Mouse (Mus musculus): Measurements from ENCODE around the gene Olfr547. TPM values are rescaled to one million over a fixed set of nuclear protein-coding genes. Genes with fewer than 3 reads are reported as not detected.
"Not testable (repeated sequence)": the region's sequence is repeated elsewhere in the genome, so short reads cannot be mapped to it uniquely, and the experiment has no call there.

The Olfr547 gene
- not detected in 2 replicates for polyA plus RNA-seq (2012; ENCODE audit: insufficient read depth, insufficient read length, missing spikeins)

DNA sequence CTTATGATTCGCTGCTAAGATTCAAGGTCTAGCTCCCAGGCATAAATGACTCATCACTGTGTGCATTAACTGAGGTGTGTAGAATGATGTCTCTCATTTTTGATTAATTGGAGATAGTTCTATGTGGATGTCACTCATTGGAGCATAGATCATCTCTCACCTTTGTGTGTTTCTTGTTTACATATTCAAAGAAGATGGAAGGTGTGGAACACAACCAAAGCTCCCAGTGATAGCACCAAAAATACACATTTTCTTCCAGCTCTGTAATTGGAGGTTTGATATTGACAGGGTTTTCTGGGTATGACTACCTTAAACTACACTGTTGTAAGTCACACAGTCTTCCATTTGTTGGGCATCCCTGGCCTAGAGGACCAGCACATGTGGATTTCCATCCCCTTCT, at the start of gene Olfr547:
Gene Olfr547 (plus strand): TSS at position 301 of the 400 bp plus-strand sequence.
- H3K27ac ChIP-seq (ENCODE audit: insufficient read depth, low read depth, low read length), result no peak within 1 kb of the TSS
- H3K4me1 ChIP-seq (ENCODE audit: control insufficient read depth, insufficient read depth, low read length), result no peaks in the 10 kb centered on the region
- no peak within 1 kb of the TSS for H3K4me3 ChIP-seq (ENCODE audit: insufficient read depth, low read length)
- TF ChIP-seq CTCF (IDR thresholded peaks at IDR 0.05; ENCODE audit: low read depth, low read length), result no peak
- TF ChIP-seq POLR2A (IDR thresholded peaks at IDR 0.05; ENCODE audit: borderline replicate concordance, low read depth, low read length), result no peak

DNA sequence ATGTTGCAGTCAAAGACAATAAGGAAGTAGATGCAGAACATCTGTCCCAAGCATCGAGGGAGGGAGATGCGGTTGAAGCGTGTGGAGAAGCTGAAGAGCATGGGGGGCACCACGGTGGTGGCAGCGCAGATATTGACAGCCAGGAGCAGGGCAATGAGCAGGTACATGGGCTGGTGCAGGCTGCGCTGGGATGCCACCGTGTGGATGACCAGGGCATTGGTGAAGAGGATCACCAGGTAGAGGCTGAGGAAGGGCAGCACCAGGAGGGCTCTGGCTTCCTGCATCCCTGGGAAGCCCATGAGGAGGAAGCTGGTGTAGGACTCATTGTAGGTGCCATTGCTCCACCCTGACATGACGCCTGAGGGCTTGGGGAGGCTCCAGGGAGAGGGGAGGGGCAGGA, 49.8 kb upstream of the Olfr547 start:
- not testable (repeated sequence) for H3K4me1 ChIP-seq (ENCODE audit: control insufficient read depth, insufficient read depth, low read length); H3K27ac ChIP-seq (ENCODE audit: insufficient read depth, low read depth, low read length); H3K4me3 ChIP-seq (ENCODE audit: insufficient read depth, low read length)

DNA sequence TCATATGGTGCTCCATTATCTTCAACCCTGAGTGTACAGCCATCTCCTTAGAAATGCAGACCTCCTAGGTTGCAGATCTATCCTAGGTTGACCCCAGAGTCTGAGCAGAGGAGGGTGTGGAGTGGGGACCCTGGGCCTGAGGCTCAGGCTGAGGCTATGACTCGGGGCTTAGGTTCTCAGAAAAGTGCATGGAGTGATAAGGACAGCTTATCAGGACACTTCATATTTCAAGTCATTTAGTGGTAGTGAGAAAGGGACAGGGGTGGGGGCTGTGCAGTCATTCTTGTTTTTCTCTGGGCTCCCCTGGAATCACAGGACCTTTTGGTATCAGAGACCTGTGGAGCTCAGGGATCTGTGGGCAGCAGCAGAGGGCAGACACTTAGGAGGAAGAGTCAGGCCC, 48.4 kb upstream of the Olfr547 start:
- no peaks in the 10 kb centered on the region for H3K4me1 ChIP-seq (ENCODE audit: control insufficient read depth, insufficient read depth, low read length)
- H3K4me3 ChIP-seq (ENCODE audit: insufficient read depth, low read length), result no peak overlapping the region

DNA sequence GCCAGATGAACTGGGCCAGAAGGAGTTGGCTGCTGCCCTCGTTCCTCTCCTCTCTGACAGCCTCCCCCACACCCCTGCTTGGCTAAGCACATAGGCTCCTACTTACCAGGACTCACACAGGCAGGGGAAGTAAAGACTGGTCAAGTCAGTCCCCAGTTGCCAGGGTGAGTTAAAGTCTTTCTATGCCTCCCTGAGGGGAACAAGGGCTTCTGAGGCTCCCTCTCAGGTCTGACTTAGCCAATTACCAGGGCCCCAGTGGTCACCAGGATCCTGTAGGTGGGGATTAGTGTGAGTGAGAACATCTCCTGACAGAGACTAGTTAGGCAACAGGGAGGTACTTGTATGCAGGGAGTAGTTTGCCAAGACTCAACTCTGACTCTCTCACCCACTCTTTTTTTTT, 46.4 kb upstream of the Olfr547 start, which contains the start of gene Olfr544:
Gene Olfr544 (minus strand): TSS at position 153 of the 400 bp plus-strand sequence.
- TF ChIP-seq POLR2A (IDR thresholded peaks at IDR 0.05; ENCODE audit: borderline replicate concordance, low read depth, low read length) (no peak), CTCF (IDR thresholded peaks at IDR 0.05; ENCODE audit: low read depth, low read length) (no peak)
- no peaks in the 10 kb centered on the region for H3K4me1 ChIP-seq (ENCODE audit: control insufficient read depth, insufficient read depth, low read length)
- no peak within 1 kb of the TSS for H3K27ac ChIP-seq (ENCODE audit: insufficient read depth, low read depth, low read length)
- no peak within 1 kb of the TSS for H3K4me3 ChIP-seq (ENCODE audit: insufficient read depth, low read length)

More for the DNA sequence above, 48.4 kb upstream of the Olfr547 start:
- TF ChIP-seq POLR2A (IDR thresholded peaks at IDR 0.05; ENCODE audit: borderline replicate concordance, low read depth, low read length), result no peak
- no peak for TF ChIP-seq CTCF (IDR thresholded peaks at IDR 0.05; ENCODE audit: low read depth, low read length)
- H3K27ac ChIP-seq (ENCODE audit: insufficient read depth, low read depth, low read length), result no peak overlapping the region

DNA sequence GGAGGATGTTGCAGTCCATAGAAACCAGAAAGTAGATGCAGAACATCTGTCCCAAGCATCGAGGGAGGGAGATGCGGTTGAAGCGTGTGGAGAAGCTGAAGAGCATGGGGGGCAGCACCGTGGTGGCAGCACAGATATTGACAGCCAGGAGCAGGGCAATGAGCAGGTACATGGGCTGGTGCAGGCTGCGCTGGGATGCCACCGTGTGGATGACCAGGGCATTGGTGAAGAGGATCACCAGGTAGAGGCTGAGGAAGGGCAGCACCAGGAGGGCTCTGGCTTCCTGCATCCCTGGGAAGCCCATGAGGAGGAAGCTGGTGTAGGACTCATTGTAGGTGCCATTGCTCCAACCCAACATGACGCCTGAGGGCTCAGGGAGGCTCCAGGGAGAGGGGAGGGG, 40.1 kb upstream of the Olfr547 start:
- H3K4me3 ChIP-seq (ENCODE audit: insufficient read depth, low read length); H3K27ac ChIP-seq (ENCODE audit: insufficient read depth, low read depth, low read length); H3K4me1 ChIP-seq (ENCODE audit: control insufficient read depth, insufficient read depth, low read length): not testable (repeated sequence)

DNA sequence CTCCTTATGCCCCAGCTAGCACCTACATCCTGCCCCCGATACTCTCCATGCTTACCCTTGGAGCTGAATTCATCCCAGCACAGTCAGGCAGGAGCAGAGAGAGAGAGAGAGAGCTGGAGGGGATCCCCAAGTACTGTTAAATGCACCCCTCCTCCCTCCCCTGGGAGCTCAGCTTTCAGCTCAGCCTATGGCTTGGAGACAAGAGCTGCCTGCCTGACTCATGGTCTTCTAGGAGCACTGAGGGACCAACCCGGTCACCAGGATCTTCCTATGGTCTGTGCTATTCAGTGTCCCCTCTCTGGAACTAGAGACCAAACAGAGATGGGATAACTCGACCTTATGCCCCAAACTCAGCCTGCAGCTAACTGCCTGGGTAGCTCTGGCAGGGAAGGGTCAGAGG, 35.1 kb upstream of the Olfr547 start, which contains the start of gene Olfr545:
Gene Olfr545 (minus strand): TSS at position 101 of the 400 bp plus-strand sequence.
- no peak within 1 kb of the TSS for H3K4me3 ChIP-seq (ENCODE audit: insufficient read depth, low read length)
- no peaks in the 10 kb centered on the region for H3K4me1 ChIP-seq (ENCODE audit: control insufficient read depth, insufficient read depth, low read length)
- H3K27ac ChIP-seq (ENCODE audit: insufficient read depth, low read depth, low read length), result no peak within 1 kb of the TSS
- TF ChIP-seq CTCF (IDR thresholded peaks at IDR 0.05; ENCODE audit: low read depth, low read length) (no peak), POLR2A (IDR thresholded peaks at IDR 0.05; ENCODE audit: borderline replicate concordance, low read depth, low read length) (no peak)

DNA sequence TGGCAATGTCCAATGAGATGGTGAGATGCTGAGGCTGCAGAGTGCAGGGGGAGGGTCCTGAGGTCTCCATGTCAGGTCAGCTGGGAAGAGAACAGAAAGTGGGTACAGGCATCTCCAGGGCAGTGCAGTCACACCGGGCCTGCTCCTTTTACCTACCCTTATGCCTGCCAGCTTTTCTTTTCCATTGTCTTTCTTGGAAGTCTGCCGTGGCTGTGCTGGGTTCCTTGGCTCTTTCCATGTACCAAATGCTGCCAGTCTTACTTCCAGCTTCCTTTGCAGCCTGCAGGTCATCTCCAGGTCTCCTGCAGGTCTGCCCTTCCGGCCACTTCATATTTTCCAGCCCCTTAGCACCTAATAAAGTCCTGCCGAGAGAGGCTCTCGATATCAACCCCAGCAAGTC, 32.6 kb upstream of the Olfr547 start:
- no peak overlapping the region for H3K4me3 ChIP-seq (ENCODE audit: insufficient read depth, low read length)
- H3K4me1 ChIP-seq (ENCODE audit: control insufficient read depth, insufficient read depth, low read length), result no peaks in the 10 kb centered on the region
- H3K27ac ChIP-seq (ENCODE audit: insufficient read depth, low read depth, low read length), result no peak overlapping the region
- TF ChIP-seq CTCF (IDR thresholded peaks at IDR 0.05; ENCODE audit: low read depth, low read length) (no peak), POLR2A (IDR thresholded peaks at IDR 0.05; ENCODE audit: borderline replicate concordance, low read depth, low read length) (no peak)

DNA sequence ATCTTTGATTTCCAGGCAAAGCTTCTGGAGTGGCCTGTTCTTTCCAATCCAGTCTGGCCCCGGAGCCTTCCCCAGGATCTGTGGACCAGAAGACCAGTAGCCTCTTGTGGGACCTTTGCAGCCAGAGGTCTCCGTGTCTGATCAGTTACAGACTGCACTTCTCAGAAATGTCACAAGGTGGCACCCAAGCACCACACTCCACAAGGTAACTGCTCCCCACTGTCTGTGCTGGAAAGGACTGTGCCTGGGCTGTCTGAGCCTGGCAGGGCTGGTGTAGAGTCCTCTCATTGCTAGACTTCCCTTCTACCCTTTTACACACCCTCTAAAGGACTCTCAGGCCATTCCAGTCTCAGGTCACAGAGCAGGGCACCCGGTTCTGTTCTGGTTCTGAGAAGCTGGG, 27.7 kb upstream of the Olfr547 start:
- TF ChIP-seq POLR2A (IDR thresholded peaks at IDR 0.05; ENCODE audit: borderline replicate concordance, low read depth, low read length) (no peak), CTCF (IDR thresholded peaks at IDR 0.05; ENCODE audit: low read depth, low read length) (peak; percentile 30; the same call in 1 of the 2 replicates)
- H3K27ac ChIP-seq (ENCODE audit: insufficient read depth, low read depth, low read length), result no peak overlapping the region

DNA sequence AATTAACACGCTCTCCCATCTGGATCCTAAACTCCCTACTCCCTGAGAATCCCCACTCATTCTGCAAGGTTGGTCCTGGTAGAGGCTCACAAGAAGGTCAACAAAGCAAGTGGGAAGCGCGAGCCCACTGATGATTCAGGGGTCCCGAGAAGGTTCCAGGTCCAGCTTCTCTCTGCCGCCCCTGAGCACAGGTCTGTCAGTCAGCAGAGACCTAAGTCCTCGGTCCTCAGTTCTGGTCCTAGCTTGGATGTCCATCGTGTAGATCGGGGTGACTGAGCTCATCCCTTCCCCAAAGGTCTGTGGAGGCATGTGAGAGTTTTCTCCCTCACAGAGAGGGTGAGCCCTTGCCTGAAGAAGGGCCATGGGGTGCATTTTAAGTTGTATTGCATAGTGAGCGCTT, 26.5 kb upstream of the Olfr547 start:
- no peak overlapping the region for H3K27ac ChIP-seq (ENCODE audit: insufficient read depth, low read depth, low read length)
- TF ChIP-seq CTCF (IDR thresholded peaks at IDR 0.05; ENCODE audit: low read depth, low read length), result no peak
- TF ChIP-seq POLR2A (IDR thresholded peaks at IDR 0.05; ENCODE audit: borderline replicate concordance, low read depth, low read length), result no peak
- no peak overlapping the region for H3K4me3 ChIP-seq (ENCODE audit: insufficient read depth, low read length)
- H3K4me1 ChIP-seq (ENCODE audit: control insufficient read depth, insufficient read depth, low read length), result no peaks in the 10 kb centered on the region; the same call in 1 of the 2 replicates

More for the DNA sequence above, 27.7 kb upstream of the Olfr547 start:
- Histone ChIP-seq H3K4me3 (ENCODE audit: insufficient read depth, low read length) (no peak overlapping the region), H3K4me1 (ENCODE audit: control insufficient read depth, insufficient read depth, low read length) (no peaks in the 10 kb centered on the region)

DNA sequence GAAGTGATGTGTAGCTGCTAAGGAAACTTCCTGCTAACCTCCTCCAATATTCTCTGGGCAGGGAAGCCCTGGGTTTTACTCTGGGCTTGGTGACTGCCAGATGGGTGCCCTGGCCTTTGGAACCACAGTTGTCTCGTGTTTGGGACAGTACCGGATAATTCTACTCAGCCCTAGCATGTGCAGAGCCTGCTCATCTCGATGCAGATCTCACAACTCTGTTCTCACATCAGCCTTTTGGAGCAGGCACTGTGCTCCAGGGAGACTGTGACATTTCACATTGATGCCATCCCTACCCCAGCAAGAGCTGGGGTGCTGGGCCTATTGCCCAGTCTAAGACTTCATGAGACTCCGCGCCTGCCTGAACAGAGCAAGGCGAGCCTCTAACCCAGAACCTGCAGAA, 25.9 kb upstream of the Olfr547 start:
- no peak overlapping the region for H3K27ac ChIP-seq (ENCODE audit: insufficient read depth, low read depth, low read length)
- no peak overlapping the region for H3K4me3 ChIP-seq (ENCODE audit: insufficient read depth, low read length)
- H3K4me1 ChIP-seq (ENCODE audit: control insufficient read depth, insufficient read depth, low read length), result peaks cover 2% of the 10 kb centered on the region
- TF ChIP-seq CTCF (IDR thresholded peaks at IDR 0.05; ENCODE audit: low read depth, low read length) (no peak), POLR2A (IDR thresholded peaks at IDR 0.05; ENCODE audit: borderline replicate concordance, low read depth, low read length) (no peak)

DNA sequence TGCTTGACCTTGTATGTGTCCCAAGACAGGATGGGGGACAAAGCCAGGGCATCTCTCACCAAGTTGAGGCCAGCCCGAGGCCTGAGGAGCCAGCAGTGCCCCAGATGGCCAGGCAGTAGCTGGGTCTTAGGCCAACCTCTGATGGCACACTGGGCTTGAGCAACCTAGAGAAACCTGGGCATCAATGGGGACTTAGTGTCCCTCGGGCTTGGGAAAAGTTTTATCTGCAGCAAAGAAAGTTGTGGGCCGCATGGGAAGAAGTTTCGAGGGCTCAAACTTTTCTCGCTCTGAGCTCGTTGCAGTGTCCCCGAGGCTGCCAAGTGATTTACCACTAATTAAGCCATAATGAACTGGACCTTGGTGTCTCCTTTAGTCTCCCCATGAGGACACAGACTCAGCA, 24.8 kb upstream of the Olfr547 start:
- TF ChIP-seq POLR2A (IDR thresholded peaks at IDR 0.05; ENCODE audit: borderline replicate concordance, low read depth, low read length) (no peak), CTCF (IDR thresholded peaks at IDR 0.05; ENCODE audit: low read depth, low read length) (no peak)
- H3K4me1 ChIP-seq (ENCODE audit: control insufficient read depth, insufficient read depth, low read length), result peaks cover 9% of the 10 kb centered on the region
- H3K4me3 ChIP-seq (ENCODE audit: insufficient read depth, low read length), result no peak overlapping the region
- no peak overlapping the region for H3K27ac ChIP-seq (ENCODE audit: insufficient read depth, low read depth, low read length)

Data from bone marrow macrophage, adult 2 months (primary cell).